Mouse (Mus musculus) layer of hippocampus, adult 11-12 months (tissue): ENCODE measurements around the gene Sh2d3c.

Experiments used
- DNase-seq: peaks from one replicate; pipeline ENCODE4 v3.0.0; 2022; ENCODE audit warnings: low spot score

Gene Sh2d3c

DNA sequence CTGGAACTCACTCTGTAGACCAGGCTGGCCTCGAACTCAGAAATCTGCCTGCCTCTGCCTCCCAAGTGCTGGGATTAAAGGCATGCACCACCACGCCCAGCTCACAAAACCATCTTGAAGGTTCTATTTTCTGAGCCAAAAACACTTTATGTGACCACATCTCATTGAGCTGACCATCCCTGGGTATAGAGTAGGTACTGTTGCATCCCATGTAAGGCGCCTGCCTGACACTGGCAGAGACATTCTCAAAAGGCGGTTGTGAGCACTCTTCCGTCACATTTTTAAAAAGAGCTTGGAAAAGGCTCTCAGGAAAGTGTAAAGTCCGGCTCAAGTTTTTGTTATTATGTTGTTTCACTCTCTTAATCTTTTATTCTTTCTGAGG is 35.8 kb downstream of the Sh2d3c start:
- no peak for DNase-seq

DNA sequence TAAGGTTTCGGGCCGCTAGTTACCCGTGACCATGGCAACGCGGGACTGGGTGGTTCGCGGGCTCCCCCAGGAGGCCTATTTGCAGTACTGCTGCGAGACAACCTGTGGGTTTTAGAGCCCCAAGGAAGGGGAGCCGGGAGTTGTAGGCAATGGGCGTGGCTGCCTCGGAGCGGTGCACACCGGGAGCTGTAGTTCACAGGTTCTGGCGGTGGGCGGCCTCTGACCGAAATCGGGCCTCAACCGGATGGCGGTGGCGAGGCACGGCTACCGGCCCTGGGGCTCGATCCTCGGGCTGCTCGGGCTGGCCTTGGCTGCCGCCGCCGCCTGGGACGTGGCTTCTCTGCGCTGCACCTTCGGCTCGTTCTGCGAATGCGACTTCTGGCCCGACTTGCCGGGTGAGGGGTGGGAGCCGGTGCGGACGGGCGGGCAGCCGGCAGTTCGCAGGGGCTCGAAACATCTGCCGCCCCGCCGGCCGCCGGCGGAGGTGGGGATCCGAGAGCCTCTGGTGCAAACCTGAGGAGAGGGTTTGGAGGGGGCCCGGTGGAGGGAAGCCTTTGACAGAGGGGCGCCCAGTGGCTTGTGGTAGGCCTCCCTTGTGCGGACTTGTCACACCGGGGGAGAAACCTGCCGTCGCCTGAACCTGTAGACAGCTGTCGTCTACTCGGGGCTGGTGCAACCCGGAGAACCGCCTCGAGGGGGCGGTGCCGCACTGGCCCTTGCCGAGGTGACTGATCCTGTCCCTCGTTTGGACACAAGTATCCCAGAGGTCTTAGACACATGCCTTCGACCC is 36.4 kb downstream of the Sh2d3c start, which contains the start of gene Tor2a:
Tor2a (plus strand) TSS at position 179 of the 790 bp plus-strand sequence.
- DNase-seq, result peak; percentile 98

DNA sequence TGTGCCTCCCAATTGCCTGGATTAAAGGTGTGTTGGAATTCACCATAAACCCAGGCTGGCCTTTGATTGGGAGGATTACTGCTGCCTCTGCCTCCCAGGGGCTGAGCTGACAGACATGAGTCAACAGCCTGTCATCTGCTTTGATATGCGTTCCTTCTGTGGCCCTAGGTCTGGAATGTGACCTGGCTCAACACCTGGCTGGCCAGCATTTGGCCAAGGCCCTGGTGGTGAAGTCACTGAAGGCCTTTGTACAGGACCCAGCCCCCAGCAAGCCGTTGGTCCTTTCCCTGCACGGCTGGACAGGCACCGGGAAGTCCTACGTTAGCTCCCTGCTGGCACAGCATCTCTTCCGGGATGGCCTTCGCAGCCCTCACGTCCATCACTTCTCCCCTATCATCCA is 37.6 kb downstream of the Sh2d3c start:
- DNase-seq, result no peak

DNA sequence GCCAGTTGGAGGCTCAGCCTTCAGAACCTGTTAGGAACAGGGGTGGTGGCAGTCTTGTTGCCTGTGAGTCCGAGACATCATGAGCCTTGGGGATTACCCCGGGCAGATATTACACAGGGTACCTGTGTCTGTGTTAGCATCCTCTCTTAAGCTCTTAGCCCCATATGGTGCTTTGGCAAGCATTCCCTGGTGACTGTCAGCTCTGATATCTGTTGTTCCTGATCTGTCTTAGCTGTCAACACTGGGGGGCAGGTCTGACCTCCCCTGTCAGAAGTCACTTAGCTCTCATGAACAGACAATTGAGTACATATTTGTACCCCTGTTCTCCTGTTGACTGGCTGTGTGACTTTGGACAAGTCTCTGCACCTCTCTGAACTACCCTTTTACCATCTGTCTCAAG is 38.1 kb downstream of the Sh2d3c start:
- no peak for DNase-seq

DNA sequence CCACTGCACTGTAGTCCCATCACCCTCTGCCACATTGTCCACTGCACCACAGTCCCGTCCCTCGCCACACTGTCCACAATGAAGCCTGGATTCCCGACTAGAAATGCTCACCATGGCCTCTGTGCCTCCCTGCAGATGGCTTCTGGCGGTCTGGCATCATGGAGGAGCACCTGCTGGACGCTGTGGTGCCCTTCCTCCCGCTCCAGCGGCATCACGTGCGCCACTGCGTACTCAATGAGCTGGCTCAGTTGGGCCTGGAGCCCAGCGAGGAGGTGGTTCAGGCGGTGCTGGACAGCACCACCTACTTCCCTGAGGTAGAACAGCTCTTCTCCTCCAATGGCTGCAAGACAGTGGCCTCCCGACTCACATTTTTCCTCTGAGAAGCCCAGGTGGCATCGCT is 40.5 kb downstream of the Sh2d3c start:
- DNase-seq, result no peak

DNA sequence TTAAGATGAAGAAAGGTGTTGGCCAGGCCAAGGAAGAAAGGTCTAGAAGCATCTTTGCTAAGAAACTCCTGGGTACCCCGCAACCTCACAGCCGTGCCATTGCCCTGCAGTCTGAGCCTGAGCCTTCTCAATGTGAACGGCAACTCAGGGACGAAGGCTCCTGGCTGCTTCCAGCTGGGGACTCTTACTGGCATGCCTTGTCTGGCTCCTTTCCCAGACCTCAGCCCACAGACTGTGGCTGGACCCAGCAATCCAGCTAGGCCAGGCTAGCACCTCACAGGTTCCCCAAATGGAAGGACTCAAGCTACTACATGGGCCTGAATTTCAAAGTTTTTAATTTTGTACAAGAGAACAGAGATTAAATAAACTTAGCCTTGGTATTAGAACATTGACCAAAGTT is 41.0 kb downstream of the Sh2d3c start:
- DNase-seq, result no peak

DNA sequence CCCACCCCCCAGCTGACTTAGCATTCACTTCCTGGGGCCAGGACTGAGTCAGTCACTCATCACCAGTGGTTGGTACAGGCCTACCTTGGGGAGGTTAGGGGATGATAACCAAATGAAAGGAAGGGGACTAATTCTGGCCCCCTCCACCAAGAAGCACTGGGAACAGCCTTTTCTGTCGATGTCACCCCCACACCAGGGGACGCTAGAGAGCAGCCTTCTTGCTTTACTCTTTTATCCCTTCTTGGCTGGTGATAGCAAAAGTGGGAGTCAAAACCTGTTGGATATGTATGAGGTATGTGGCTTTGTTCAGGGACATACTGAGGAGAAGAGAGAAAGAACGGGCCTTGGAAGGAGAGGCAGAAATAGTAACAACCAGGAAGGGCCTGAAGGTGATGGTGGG is 42.5 kb downstream of the Sh2d3c start:
- no peak for DNase-seq

DNA sequence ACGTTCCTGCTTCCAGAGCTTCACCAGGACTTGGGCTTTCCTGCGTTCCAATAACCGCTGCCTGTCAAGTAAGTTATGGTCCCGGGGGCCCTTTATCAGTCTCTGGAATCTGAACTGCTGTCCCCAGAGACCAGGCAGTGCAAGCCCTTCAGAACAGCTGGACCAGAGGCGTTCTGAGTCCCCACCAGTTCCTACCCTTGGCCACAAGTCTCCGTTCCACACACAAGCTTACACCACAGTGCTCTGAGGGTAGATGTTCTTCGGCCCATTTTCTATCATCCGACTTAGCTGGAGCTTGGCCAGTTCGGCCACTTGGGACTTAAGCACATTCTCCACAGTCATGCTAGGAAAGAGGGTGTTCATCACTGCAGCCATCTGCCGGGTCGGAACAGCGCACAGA is 46.4 kb downstream of the Sh2d3c start:
- no peak for DNase-seq

DNA sequence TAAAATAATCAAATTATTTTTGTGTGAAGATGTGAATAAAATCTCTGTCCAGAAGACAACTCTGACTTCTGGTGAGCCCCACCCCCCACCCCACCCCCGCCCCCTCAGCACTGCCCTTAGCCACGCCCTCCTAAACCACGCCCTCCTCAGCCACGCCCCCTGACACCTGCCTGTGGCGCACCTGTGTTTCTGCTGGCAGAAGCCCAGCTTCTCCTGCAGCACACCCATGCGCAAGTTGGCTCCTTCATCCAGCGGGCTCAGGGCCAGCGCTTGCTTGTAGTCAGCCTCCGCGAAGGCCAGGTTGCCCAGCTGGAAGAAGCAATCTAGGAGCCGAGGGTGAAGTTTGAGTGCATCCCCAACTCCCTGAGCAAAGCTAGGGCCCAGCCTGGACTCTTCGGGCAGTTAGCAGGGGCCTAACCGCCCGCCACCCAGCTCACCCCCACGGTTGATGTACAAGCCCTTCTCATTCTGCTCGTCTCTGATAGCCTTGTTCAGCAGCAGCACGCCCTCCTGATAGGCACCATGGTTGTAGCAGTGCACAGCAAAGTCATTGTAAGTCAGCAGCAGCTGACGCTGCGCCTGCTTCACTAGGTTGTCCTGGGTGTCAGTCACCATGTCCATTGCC is 47.9 kb downstream of the Sh2d3c start:
- no peak for DNase-seq

DNA sequence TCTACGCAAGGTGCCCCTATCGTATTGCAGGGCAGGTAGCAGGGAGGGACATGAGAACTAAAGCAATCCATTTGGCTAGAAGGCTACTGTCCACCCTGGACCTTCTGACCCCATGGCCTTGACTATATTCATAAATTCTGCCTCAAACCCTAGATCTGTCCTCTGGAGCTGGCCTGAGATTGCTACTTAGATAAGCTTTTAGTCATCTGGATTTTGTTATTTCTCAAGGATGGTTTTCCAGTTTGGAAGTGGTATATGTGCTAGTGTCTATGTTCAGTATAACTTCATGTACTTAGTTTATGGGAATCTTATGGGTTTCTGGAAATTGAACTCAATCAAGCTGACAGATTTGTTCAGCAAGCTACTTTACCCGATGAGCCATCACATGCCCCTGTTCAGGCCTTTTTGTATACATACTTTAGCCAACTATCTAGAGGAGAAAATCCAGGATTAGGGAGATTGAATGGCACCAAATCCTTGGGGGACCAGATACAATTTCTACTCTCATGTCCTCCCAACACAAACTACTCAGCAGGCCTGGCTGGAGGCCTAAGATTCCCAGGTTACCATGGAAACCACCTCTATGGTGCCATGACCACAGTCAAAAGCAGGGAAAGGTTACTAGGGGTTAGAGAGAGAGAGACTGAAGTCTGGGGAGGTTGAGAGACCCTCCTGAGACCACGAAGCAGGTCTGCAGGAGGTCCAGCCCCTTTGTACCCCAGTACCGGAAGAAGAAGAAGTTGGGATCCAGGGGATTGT is 48.7 kb downstream of the Sh2d3c start:
- no peak for DNase-seq

DNA sequence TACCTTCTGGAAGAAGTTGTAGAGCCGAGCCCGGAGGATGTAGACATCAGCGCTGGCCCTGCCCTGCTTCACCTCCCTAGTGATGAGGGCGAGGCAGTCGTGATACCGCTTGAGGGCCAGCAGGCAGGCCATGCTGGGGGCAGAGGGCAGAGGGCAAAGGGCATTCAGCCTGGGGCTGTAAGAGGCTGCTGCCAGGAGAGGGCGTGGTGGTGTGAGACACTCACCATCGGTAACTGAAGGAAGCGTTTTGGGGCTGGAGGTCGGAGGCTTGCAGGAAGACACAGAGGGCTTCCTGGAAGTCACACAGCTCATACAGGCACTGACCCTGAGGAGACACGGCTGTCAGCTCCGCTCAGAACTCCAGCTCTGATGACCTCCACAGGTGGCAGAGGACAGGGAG is 51.0 kb downstream of the Sh2d3c start:
- DNase-seq, result no peak

DNA sequence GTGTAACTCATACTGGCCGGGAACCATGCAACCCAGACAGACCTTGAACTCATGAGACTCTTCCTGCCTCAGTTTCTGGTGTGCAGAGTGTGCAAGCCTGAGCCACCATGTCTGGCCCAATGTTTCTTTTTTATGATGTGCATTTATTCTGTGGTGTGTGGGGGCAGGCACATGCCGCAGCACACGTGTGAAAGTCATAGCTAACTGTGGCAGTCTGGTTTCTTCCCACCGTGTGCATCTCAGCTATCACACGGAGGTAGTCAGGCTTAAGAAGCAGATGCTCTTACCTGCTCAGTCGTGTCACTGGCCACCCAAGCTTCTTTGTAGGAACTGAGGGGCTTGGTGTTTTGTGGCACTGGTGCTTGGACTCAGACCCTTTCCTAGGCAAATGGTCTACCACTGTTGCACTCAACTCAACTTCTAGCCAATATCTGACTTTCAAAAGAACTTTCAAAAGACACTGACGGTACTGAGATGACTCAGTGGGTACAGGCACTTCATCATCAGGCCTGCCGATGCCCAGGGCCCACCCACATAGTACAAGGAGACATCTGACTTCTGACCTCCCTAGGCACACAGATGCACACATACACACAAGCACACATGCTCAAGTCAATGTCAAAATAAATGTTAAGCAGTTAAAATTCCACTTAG is 51.9 kb downstream of the Sh2d3c start:
- no peak for DNase-seq

DNA sequence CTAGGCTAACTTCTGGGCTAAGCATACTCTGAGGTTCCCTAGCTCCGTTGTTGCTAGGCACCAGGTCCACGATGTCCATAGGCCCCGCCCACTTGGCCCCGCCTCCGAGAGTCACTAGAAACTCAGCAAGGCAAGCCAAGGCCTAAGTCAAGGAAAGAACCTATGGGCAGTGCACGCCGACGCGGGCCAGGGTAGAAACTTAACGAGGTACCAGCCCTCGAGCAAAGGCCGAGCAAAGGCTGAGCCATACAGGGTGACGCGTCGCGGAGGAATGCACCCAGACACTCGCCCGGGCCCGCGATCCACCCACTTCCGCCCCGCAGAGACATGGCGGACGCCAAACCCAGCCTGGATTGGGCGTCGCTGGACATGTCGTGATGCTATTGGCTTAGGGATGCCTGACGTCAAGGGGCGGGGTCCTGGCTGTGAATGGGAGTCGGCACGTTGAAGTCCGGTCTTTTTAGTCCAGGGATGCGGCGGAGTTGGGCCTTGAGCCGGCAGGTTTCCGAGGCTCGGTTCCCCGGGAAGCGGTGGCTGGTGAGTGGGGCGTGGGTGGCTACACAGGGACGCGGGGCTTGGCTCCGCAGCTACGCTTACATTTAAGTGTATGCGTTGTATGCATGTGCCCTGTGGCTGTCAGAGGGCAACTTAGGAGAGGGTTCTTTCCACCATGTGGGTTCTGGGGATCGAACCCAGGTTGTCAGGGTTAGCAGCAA is 54.7 kb downstream of the Sh2d3c start, which contains the start of the genes Ttc16 and Ptrh1:
Ttc16 (minus strand) TSS at position 275 of the 716 bp plus-strand sequence.
Ptrh1 (plus strand) TSS at position 428 of the 716 bp plus-strand sequence.
- peak; percentile 97 for DNase-seq

DNA sequence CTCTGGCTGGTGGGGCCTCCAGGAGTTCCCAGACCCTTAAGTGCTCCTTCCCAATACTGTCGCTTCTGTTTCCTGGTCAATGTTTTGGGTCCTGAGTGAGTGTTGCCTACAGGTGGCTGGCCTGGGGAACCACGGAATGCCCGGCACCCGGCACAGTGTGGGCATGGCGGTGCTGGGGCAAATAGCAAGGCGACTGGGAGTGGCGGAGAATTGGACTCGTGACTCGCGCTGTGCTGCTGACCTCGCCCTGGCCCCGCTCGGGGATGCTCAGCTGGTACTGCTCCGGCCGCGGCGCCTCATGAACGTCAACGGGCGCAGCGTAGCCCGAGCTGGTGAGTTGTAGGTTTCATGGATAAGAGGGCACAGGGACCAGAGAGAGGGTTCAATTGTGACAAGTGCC is 55.3 kb downstream of the Sh2d3c start:
- no peak for DNase-seq

DNA sequence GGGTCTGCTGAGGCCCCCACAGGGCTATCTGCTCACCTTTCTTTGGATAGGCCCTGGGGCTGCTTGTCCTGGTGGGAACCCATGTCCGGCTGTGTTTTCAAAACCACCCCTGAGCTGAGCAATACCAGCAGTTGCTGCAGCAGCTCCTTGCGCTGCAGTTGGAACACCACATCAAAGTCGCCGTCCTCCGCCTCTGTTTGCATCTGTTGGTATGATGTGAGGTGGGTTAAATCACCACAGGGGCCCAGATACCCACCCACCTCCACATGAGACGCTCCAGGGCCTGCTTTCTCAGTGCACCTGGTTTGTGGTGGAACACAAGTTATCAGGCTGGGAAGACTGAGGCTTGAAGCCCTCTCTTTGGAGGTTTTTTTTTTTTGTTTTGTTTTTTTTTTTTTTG is 57.2 kb downstream of the Sh2d3c start:
- DNase-seq, result no peak

DNA sequence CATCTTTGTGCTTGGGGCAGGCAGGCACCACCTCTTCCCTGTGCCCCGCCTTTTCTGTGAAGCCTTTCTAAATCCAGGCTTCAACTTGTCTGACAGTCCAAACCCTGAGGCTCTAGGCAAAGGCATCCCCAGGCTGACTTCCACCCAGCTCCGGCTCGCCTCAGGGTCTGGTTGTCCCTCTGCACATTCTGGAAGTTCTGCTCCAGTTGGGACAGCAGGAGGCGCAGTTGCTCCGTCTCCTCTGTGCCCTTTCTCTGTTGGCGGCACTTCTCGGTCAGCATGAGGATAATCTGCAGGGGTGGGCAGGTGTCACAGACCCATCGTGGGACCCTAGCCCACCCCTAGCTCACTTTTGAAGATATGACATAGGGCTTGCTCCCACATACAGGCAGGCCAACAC is 58.3 kb downstream of the Sh2d3c start:
- DNase-seq, result peak; percentile 55

DNA sequence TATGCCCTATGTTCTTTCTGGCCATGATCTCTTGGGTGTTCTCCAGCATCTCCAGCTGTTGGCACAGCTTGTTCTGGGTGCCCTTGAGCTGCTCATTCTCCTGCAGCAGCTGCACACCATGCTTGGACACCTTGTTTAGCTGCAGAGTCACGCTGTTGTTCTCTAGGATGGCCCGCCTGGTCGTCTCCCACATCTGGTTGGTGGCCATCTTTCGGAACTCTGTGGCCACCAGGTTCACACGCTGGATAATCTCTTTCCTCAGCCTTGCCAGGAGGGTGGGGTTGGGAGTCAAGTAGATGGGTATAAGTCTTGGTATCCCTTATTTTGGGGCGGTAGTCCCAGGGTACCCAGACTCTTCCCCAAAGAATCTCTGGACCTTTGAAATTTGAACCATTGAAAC is 58.9 kb downstream of the Sh2d3c start:
- no peak for DNase-seq

DNA sequence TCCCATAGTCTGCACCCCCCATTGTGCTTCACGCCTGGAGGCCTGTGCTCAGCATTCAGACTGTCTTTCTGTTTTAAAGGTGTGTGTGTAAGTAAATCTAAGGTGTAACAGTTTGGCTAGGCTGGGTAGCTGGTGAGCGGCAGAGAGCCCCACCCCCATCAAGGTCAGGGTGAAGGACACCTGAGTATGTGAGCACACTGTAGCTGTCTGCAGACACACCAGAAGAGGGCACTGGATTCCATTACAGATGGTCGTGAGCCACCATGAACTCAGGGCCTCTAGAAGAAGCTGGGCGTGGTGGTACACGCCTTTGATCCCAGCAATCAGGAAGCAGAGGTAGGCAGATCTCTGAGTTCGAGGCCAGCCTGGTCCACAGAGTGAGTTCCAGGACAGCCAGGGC is 60.9 kb downstream of the Sh2d3c start:
- no peak for DNase-seq

DNA sequence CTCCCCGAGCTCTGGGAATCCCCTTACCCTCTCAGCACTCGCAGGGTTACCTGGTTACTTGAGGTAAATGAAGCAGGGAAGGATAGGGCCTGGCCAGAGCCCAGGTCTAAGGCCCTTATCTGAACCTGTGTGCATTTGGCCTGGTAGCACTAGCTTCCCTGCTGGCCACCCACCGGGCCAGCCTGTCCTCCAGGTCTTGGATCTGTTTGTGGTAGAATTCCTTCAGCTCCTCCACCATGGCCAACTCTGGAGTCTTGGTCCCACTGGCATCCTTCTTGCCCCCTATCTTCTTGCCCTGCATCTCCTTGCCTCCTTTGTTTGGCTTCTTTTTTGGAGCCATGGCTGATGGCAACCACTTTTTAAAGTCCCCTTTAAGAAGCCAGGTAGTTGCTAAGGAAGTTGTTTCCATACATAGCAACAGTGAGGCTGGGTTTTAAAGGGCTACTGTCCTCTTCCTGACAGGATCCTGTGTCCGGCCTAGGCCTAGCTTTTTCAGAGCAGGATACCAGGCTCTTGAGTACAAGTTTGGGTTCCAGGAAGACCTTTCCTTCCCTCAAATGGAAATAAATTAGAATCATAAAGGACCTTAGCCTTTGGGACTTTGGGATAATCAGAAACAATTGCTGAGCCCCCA is 63.3 kb downstream of the Sh2d3c start, which contains the start of gene Cfap157:
Cfap157 (minus strand) TSS at position 381 of the 634 bp plus-strand sequence.
- no peak for DNase-seq

DNA sequence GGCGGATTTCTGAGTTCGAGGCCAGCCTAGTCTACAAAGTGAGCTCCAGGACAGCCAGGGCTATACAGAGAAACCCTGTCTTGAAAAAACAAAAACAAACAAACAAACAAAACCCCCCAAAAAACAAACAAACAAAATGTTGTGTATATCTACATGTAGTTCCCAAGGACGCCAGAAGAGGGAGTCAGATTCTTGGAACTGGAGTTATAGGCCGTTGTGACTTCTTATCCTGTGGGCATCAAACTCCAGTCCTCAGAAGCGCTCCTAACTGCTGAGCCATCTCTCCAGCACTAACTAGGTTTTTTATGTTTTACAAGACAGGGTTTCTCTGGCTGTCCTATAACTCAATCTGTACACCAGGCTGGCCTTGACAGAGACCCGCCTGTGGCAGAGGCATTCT is 66.3 kb downstream of the Sh2d3c start:
- no peak for DNase-seq

DNA sequence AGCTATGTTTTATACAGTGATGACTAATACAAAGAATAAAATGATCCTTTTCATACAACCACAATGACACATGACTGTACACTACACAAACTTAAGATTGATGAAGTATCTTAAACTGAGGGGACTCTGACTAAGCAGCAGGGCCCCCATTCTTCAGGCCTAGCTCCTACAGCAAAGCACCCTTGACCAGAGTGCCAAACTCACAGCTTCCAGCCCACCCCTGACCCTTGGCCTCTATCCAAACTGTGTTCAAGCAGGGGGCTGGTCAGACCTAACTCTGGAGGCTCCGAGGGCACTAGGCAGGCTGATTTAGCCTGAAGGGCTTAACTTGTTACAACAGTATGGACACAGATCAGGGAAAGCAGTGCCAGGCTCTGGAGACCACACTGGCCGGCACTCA is 67.7 kb downstream of the Sh2d3c start:
- no peak for DNase-seq
